Mouse (Mus musculus): Measurements from ENCODE around the gene Ednra. TPM values are rescaled to one million over a fixed set of nuclear protein-coding genes. Genes with fewer than 3 reads are reported as not detected.

The Ednra gene
- polyA plus RNA-seq, 1 experiment: 0.34 TPM

DNA sequence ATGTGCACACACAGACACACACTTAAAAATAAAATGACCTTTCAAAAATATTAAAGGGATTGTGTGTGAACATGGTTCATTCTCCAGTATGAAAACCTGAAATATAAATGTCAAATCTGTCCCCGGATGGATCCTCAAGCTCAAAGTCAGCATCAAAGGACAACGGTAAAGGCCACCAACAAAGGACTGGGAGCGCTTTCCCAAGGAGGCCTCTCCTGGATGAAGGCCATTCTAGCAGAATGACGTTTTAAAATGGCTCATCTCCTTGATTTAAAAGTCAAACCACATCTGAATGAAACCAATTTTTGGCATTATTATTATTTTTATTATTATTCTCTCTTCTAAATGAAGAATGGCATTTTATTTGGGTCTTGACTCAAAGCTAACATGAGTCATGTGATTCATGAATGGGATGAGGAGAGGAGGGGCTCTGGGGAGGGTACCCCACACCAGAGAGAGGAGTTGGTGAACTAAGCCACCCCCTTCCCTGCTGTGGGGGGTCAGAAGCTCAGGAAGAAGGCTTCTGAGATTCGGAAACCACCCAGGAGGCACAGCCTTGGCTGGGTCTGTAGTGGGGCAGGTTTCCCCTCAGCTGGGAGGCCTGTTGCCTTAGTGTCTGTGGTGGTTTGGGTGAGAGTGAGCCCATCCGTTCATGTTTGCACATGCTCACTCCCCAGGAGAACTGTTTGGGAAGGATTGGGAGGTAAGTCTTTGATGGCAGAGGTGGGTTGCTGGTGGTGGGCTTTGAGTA is 40.7 kb downstream of the Ednra start:
- TF ChIP-seq EP300 (IDR thresholded peaks at IDR 0.05; ENCODE audit: insufficient read depth, low read depth, low read length) (no peak), POLR2A (IDR thresholded peaks at IDR 0.05; ENCODE audit: insufficient read depth, low read length) (no peak), CTCF (IDR thresholded peaks at IDR 0.05; ENCODE audit: low read depth, low read length) (no peak)
- no peaks in the 10 kb centered on the region for H3K36me3 ChIP-seq (ENCODE audit: control insufficient read depth, insufficient read depth, low read length, poor library complexity, severe bottlenecking)
- H3K27me3 ChIP-seq (ENCODE audit: control insufficient read depth, insufficient read depth, low read length, poor library complexity, severe bottlenecking): no peaks in the 10 kb centered on the region
- H3K4me1 ChIP-seq (ENCODE audit: control insufficient read depth, insufficient read depth, low read length): no peaks in the 10 kb centered on the region
- H3K9me3 ChIP-seq (replicated peaks; ENCODE audit: control insufficient read depth, insufficient read depth, low read length, poor library complexity, severe bottlenecking): no peaks in the 10 kb centered on the region
- H3K9ac ChIP-seq (ENCODE audit: low read depth, poor library complexity, severe bottlenecking): no peak overlapping the region
- H3K27ac ChIP-seq (ENCODE audit: insufficient read depth, low read length): no peak overlapping the region
- no peak overlapping the region for H3K4me3 ChIP-seq (ENCODE audit: low read depth, low read length)

DNA sequence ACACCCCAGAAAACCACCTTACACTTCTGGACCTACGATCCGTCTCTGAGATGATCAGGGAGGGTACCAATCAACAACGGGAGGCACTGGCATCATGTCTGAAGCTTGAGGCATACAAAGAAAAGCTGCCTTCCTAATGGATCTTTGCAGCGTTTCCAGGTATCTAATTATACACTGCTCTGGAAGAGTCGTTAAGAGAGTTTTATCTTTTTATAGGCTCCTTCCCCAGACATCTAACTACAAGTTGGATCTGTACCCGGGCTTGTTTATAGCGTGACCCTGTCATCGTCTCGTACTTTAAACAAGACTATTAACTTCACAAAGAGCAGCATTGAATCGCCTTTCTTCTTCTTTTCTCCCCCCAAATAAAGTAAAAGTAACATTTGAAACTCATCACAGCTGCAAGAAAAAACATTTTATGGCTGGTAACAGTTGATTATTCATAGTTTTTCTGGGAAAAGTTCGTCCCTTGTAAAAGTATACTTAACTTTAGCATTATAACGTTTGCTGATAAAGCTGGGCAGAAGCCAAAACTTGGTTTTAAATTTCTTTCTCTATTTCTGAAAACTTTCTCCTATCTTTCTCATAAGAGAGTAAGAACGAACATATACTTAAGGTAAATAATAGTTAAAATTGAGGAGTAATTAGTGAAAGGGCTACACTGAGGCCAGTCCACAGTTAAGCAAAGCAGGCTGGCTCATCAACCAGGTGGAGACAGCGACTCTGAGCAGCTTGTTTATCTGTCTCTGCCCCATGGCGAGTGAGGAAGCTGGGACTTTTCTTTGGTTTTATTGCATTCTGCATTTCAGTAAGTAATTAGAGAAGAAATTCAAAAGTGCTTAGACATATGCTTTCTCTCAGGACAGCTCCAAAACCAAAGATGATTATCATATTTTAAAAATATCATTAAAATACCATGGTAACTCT is 42.0 kb downstream of the Ednra start:
- Histone ChIP-seq H3K36me3 (ENCODE audit: control insufficient read depth, insufficient read depth, low read length, poor library complexity, severe bottlenecking) (no peaks in the 10 kb centered on the region), H3K27ac (ENCODE audit: insufficient read depth, low read length) (no peak overlapping the region), H3K27me3 (ENCODE audit: control insufficient read depth, insufficient read depth, low read length, poor library complexity, severe bottlenecking) (no peaks in the 10 kb centered on the region), H3K4me1 (ENCODE audit: control insufficient read depth, insufficient read depth, low read length) (no peaks in the 10 kb centered on the region), H3K4me3 (ENCODE audit: low read depth, low read length) (no peak overlapping the region), H3K9ac (ENCODE audit: low read depth, poor library complexity, severe bottlenecking) (no peak overlapping the region), H3K9me3 (replicated peaks; ENCODE audit: control insufficient read depth, insufficient read depth, low read length, poor library complexity, severe bottlenecking) (no peaks in the 10 kb centered on the region)
- TF ChIP-seq EP300 (IDR thresholded peaks at IDR 0.05; ENCODE audit: insufficient read depth, low read depth, low read length) (no peak), POLR2A (IDR thresholded peaks at IDR 0.05; ENCODE audit: insufficient read depth, low read length) (no peak), CTCF (IDR thresholded peaks at IDR 0.05; ENCODE audit: low read depth, low read length) (no peak)

DNA sequence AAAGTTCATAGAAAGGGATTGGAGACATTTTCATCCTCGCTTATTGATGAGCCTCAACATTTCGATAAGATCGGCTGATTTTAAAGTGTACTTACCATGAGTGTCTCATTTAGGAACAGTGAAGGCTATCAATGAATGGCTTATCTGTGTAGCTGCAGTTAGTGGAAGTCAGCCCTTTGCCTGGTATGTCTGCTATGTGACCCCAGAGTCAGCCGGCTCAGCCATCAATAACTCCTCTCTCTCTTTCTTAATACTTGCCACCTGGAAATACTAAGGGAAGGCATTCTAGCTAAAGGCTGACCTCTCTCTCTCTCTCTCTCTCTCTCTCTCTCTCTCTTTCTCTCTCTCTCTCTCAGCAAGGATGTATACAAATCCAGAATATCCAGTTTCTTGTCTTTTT is 52.2 kb downstream of the Ednra start:
- H3K36me3 ChIP-seq (ENCODE audit: control insufficient read depth, insufficient read depth, low read length, poor library complexity, severe bottlenecking): no peaks in the 10 kb centered on the region
- no peak overlapping the region for H3K27ac ChIP-seq (ENCODE audit: insufficient read depth, low read length)
- H3K4me1 ChIP-seq (ENCODE audit: control insufficient read depth, insufficient read depth, low read length): no peaks in the 10 kb centered on the region
- no peaks in the 10 kb centered on the region for H3K9me3 ChIP-seq (replicated peaks; ENCODE audit: control insufficient read depth, insufficient read depth, low read length, poor library complexity, severe bottlenecking)
- no peak overlapping the region for H3K9ac ChIP-seq (ENCODE audit: low read depth, poor library complexity, severe bottlenecking)
- H3K4me3 ChIP-seq (ENCODE audit: low read depth, low read length): no peak overlapping the region
- H3K27me3 ChIP-seq (ENCODE audit: control insufficient read depth, insufficient read depth, low read length, poor library complexity, severe bottlenecking): no peaks in the 10 kb centered on the region
- TF ChIP-seq POLR2A (IDR thresholded peaks at IDR 0.05; ENCODE audit: insufficient read depth, low read length) (no peak), EP300 (IDR thresholded peaks at IDR 0.05; ENCODE audit: insufficient read depth, low read depth, low read length) (no peak), CTCF (IDR thresholded peaks at IDR 0.05; ENCODE audit: low read depth, low read length) (no peak)

DNA sequence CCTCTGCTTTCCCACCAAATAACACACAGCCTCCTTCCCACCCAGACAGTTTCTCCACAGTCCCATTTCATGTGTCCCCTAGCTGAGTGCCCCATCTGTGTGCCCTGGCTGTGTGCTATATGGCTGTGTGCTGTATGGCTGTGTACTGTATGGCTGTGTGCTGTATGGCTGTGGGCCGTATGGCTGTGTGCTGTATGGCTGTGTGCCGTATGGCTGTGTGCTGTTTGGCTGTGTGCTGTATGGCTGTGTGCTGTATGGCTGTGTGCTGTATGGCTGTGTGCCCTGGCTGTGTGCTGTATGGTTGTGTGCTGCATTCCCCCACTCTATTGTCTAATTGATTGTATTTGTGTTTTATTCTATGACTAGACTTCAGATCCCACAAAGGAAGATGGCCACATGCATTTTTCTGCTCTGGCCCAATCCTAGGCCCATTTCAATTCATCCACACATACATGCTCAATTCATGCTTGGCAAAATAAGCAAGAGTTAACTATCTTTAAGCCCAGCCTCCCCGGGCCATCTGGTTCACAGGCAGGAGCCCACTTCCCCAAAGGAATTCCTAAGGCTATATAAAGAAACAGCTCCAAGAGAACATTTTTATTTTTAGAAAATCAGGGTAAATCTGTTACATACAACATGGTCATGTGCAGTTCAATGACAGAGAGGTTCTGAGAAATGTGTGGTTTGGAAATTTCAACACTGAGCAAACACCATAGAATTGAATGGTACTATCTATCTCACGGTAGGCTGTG is 53.5 kb downstream of the Ednra start:
- TF ChIP-seq POLR2A (IDR thresholded peaks at IDR 0.05; ENCODE audit: insufficient read depth, low read length) (no peak), EP300 (IDR thresholded peaks at IDR 0.05; ENCODE audit: insufficient read depth, low read depth, low read length) (no peak), CTCF (IDR thresholded peaks at IDR 0.05; ENCODE audit: low read depth, low read length) (no peak)
- H3K4me3 ChIP-seq (ENCODE audit: low read depth, low read length): no peak overlapping the region
- H3K27ac ChIP-seq (ENCODE audit: insufficient read depth, low read length): no peak overlapping the region
- H3K9me3 ChIP-seq (replicated peaks; ENCODE audit: control insufficient read depth, insufficient read depth, low read length, poor library complexity, severe bottlenecking): no peaks in the 10 kb centered on the region
- no peak overlapping the region for H3K9ac ChIP-seq (ENCODE audit: low read depth, poor library complexity, severe bottlenecking)
- H3K27me3 ChIP-seq (ENCODE audit: control insufficient read depth, insufficient read depth, low read length, poor library complexity, severe bottlenecking): no peaks in the 10 kb centered on the region
- H3K36me3 ChIP-seq (ENCODE audit: control insufficient read depth, insufficient read depth, low read length, poor library complexity, severe bottlenecking): no peaks in the 10 kb centered on the region
- H3K4me1 ChIP-seq (ENCODE audit: control insufficient read depth, insufficient read depth, low read length): no peaks in the 10 kb centered on the region

DNA sequence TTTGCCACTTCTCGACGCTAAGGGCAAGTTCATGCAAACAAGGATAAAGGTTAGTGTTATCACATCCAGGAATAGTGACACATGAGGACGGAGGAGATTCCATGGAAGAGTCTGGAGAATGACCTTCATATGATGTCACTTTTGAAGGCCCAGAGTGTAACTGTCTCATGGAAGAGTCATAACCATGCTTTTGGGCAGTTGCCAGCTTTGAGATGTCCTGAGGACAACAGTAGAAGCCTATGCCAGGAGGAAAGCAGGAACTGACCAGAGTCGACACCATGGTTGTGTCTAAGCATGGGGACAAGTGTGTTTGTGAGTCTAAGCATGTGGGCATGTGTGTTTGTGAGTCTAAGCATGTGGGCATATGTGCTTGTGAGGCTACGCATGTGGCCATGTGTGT is 56.3 kb downstream of the Ednra start:
- TF ChIP-seq POLR2A (IDR thresholded peaks at IDR 0.05; ENCODE audit: insufficient read depth, low read length): no peak
- TF ChIP-seq CTCF (IDR thresholded peaks at IDR 0.05; ENCODE audit: low read depth, low read length): no peak
- no peak for TF ChIP-seq EP300 (IDR thresholded peaks at IDR 0.05; ENCODE audit: insufficient read depth, low read depth, low read length)
- no peak overlapping the region for H3K27ac ChIP-seq (ENCODE audit: insufficient read depth, low read length)

More for the DNA sequence above, 56.3 kb downstream of the Ednra start:
- H3K4me1 ChIP-seq (ENCODE audit: control insufficient read depth, insufficient read depth, low read length): no peaks in the 10 kb centered on the region
- no peak overlapping the region for H3K4me3 ChIP-seq (ENCODE audit: low read depth, low read length)
- H3K36me3 ChIP-seq (ENCODE audit: control insufficient read depth, insufficient read depth, low read length, poor library complexity, severe bottlenecking): no peaks in the 10 kb centered on the region
- no peaks in the 10 kb centered on the region for H3K27me3 ChIP-seq (ENCODE audit: control insufficient read depth, insufficient read depth, low read length, poor library complexity, severe bottlenecking)
- H3K9me3 ChIP-seq (replicated peaks; ENCODE audit: control insufficient read depth, insufficient read depth, low read length, poor library complexity, severe bottlenecking): no peaks in the 10 kb centered on the region
- no peak overlapping the region for H3K9ac ChIP-seq (ENCODE audit: low read depth, poor library complexity, severe bottlenecking)
